Mouse (Mus musculus): Measurements from ENCODE around the gene Zfp534.
A peak's percentile ranks its signal among the peaks of the same experiment; 100 is the strongest.
"Not testable (repeated sequence)": the region's sequence is repeated elsewhere in the genome, so short reads cannot be mapped to it uniquely, and the experiment has no call there.

Gene Zfp534

GRCm38 (mm10) chr4:147702453-147702852 is at the start of gene Zfp534:
Zfp534 (minus strand) TSS chr4:147702553.
- DNase-seq = not testable (repeated sequence)

GRCm38 (mm10) chr4:147746255-147746654 is 43.9 kb upstream of the Zfp534 start:
- not testable (repeated sequence) for DNase-seq

GRCm38 (mm10) chr4:147738636-147739369 is 36.5 kb upstream of the Zfp534 start:
- DNase-seq = peak; percentile 9 to 14

GRCm38 (mm10) chr4:147655245-147655644 is 47.1 kb downstream of the Zfp534 start:
- not testable (repeated sequence) for DNase-seq

GRCm38 (mm10) chr4:147647407-147647806 is 54.9 kb downstream of the Zfp534 start:
- DNase-seq = not testable (repeated sequence)

- DNase-seq = not testable (repeated sequence)
Observed at GRCm38 (mm10) chr4:147642413-147642812, 59.9 kb downstream of the Zfp534 start, which contains the start of gene Zfp979. Zfp979 (minus strand) TSS chr4:147642513.

GRCm38 (mm10) chr4:147641932-147642331 is 60.4 kb downstream of the Zfp534 start:
- DNase-seq = not testable (repeated sequence)

- not testable (repeated sequence) for DNase-seq
Observed at GRCm38 (mm10) chr4:147633818-147634262, 68.5 kb downstream of the Zfp534 start.

Measured in kidney, postnatal 4 days (tissue).